Mouse (Mus musculus) R1 (cell line): Measurements from ENCODE around the gene Med27.

Experiments
- DNase-seq: peaks from one replicate; pipeline ENCODE4 v3.0.0-alpha.2; 2018; ENCODE audit warnings: low read depth, low spot score

Gene Med27

DNA sequence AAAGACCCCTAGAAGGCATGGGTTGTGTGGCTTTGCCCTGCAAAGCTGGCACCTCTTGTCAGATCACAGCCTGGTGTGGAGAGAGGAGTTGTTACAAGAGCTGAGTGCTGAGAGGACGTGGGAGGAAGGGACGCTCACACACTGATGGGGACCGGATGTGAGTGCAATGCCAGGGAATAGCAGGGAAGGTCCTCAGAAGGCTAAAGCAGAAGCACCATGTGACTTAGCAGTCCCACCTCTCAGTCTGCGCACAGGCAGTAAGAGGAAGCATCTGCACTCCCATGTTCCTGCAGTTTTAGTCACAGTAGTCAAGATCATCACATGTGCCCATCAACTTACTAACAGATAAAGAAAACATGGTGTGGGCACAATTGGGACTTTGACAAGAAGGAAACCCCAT lies 119.8 kb downstream of the Med27 start:
- DNase-seq, result no peak

DNA sequence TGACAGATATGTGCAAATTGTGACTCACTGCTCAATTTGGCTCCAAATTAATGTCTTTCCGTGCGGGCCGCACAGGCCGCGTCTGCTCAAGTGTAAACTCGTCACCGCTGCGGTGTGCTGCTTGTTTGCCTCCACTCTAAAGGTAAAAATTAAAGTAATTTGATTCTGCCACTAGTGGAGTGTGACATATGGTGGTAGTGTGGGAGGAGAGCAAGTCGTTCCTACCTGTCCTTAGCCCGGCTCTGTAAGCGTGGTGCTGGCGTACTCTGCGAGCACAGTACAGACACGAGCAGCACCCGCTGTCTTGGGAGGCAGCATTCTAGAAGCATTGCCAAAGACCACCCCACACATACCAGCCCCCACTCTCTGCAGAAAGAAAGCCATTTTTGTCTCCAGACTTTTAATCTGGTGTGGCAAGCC lies 121.9 kb downstream of the Med27 start:
- no peak for DNase-seq

DNA sequence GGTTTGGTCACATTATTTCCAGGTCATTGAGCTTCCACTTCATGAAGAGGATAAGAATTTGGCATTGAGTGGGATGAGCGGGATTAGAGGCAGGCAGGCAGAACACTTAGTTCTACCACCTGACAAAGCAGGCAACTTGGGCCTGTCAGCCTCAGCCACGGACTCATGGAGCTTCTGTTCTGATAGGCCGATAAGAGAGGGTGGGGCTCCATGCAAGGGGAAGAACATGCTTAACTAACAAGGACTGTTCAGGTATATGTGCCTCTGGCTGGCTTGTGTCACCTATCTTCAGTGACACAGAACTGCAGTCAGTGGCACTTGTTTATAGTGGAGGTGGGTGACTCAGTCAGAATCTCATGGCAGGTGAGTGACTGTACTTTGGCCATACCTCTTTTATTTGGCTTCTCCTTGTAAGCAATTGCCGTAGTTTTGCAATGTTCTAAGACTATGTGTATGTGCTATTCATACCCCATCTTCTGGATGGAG lies 126.4 kb downstream of the Med27 start:
- no peak for DNase-seq

GRCm38 (mm10) chr2:29473907-29474306 lies 127.3 kb downstream of the Med27 start:
- DNase-seq, result no peak

- no peak for DNase-seq
Measured at GRCm38 (mm10) chr2:29476702-29477101, 130.1 kb downstream of the Med27 start.

GRCm38 (mm10) chr2:29481856-29482255 lies 135.2 kb downstream of the Med27 start:
- DNase-seq, result peak; percentile 71

DNA sequence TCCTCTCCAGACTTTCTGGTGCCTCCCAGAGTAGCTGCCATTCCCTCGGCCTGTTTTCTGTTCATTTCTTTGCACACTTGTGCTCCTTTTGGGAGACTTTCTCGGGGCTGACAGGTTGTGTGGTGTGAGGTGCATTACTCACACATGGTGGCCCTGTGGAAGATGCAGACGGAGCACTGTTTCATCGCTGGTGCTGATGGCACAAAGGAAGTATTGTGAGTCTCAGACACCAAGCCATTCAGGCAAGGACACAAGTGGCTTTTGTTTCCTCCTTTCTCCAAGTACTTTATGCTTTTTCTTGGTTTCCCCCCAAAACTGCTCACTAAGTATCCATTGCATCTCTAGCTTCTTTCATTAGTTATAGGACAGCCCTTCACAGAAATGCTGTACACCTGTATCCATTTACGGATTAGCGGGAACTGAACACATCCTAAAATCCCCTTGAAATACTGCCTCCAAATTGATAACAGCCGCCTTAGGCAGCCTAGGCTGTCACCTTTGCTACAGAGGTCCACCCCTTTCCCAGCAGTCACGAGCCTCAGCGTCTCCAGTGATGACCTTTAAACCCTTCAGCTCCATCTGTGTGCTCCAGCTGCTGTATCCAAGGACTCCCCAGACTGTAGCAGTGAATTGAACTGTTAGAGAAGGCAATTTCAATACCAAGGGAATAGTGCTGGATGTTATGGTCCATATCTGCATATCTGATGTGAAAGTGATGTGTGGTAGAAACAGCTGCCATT lies 136.5 kb downstream of the Med27 start:
- DNase-seq, result no peak

DNA sequence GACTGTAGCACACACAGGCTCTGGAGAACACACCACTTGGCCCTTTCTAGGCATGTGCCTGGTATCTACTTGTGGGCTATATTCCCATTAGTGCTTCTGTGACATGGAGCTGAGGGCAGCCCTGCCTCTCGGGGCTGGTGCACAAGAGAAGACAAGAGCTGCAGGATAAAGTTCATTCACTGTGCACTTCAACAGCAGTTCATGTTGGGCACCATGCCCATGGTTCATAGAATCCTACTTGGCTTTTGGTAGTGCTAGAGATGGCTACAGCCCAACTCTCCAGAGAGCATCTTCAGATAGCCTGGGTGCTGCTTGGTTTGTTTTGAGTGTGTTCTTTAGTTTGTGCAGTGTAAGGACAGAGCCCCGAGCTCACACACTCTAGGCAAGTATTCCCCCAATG lies 138.9 kb downstream of the Med27 start:
- DNase-seq, result no peak

GRCm38 (mm10) chr2:29486491-29486890 lies 139.9 kb downstream of the Med27 start:
- DNase-seq, result no peak

GRCm38 (mm10) chr2:29487652-29488051 lies 141.0 kb downstream of the Med27 start:
- no peak for DNase-seq

GRCm38 (mm10) chr2:29488379-29489236 lies 142.0 kb downstream of the Med27 start:
- no peak for DNase-seq

GRCm38 (mm10) chr2:29491656-29492055 lies 145.0 kb downstream of the Med27 start:
- no peak for DNase-seq

GRCm38 (mm10) chr2:29493396-29494031 lies 146.9 kb downstream of the Med27 start:
- DNase-seq, result peak; percentile 49

DNA sequence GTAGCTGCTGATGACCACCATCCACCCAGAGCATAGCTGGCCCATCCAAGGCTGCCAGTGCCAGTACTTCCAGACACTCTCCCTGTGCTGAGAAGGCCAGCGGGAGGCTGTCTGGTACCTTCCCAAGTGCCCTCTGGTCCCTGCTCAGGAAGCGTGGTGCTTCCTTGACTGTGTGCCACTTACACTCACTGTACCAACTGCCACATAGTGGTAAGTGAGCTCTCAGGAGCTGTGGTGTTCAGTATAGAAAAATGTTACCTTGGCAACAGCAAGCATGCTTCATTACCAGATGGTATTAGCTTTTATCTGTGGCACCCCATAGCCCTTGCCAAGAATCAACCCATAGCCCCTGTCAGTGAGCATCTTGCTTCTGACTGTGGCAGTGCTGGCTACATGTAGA lies 148.7 kb downstream of the Med27 start:
- no peak for DNase-seq

GRCm38 (mm10) chr2:29500601-29501350 lies 154.2 kb downstream of the Med27 start:
- peak; percentile 82 for DNase-seq

- DNase-seq, result peak; percentile 72
Measured at GRCm38 (mm10) chr2:29501381-29501780, 154.8 kb downstream of the Med27 start.

DNA sequence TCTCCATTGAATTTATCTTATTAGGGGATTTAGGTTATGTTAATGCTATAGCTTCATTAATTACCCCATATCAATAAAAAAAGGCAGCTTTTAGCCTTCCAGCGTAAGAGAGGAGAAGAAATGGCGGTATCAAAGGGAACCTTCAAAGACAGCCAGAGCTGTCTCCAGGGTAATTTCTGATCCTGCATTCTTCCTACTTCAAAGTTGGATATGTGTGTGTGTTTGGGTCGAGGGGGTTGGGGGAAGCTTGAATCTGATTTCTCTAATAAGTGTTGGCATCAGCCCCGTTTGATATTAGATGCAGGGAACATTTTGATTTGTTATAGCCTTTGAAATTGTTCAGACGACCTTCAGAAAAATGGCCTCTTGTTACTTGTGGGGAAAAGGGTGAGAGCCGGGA lies 158.2 kb downstream of the Med27 start:
- DNase-seq, result no peak

- no peak for DNase-seq
Measured at GRCm38 (mm10) chr2:29506411-29506810, 159.8 kb downstream of the Med27 start.

DNA sequence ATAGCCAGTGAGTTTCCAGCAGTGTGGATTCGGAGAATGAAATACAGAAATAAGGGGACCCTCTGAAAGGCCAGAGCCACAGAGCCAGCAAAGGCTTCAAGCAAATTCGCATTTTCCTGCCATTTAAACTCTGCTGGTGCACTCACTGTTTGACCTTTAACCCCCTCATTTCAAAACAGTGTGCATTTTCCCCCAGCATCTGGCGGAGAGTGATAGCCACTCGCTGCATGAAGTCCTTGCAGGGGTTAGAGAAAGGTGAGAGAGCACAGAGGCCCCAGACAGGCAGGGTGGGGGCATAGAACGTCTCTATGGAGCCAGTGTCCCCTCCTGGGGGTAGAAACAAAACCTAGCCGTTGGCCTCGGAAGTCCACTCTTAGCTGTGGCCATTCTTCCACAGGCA lies 166.5 kb downstream of the Med27 start:
- no peak for DNase-seq

GRCm38 (mm10) chr2:29514836-29515235 lies 168.2 kb downstream of the Med27 start:
- no peak for DNase-seq

DNA sequence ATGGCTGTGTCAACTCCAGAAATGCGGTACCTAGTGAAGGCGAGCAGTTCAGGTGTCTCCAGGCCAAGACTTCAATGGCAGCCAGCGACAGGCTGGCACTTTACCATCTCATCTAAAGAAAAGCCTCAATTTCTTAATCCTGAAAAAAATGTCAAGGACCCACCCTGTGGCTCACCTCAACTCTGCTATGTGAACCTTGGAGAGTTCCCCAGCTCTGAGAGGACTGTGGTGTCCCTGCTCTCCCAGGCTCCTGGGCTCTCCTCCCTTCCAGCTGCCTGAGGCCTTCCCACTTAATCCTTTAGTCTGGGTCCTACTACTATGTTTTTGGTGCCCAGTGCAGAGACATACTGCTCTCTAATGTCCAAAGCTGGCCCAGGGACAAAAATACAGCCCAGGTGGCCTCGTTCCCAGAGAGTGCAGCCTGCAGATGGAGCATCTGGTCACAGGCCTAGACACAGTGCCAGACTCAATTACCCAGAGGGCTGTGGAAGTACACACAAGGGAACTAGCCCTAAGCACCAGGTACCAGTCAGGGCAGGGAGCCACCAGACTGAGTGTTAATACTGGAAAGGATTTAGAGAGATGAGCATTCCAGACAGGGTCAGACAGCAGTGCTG lies 169.3 kb downstream of the Med27 start:
- DNase-seq, result no peak
